Mouse (Mus musculus) bone marrow, adult 2 months (tissue): Measurements from ENCODE around the gene Mllt6. TPM values are rescaled to one million over a fixed set of nuclear protein-coding genes. Genes with fewer than 3 reads are reported as not detected.

Experiments used
- H3K27ac ChIP-seq: fragments of 200-500 bp; 2 replicates; pipeline ENCODE4 v1.5.1; 2012; ENCODE audit warnings: low read depth, mild to moderate bottlenecking, control low read depth, inconsistent platforms, low read length; ENCODE audit not compliant: control insufficient read depth, poor library complexity, insufficient read depth
- H3K4me1 ChIP-seq: fragments of 200-500 bp; 2 replicates; pipeline ENCODE4 v1.6.1; 2011; ENCODE audit warnings: low read length; ENCODE audit not compliant: control insufficient read depth, insufficient read depth
- H3K4me3 ChIP-seq: fragments of 200-500 bp; replicated peaks from 2 replicates; pipeline ENCODE3; 2011; ENCODE audit warnings: mild to moderate bottlenecking, low read depth, low read length, control low read depth; ENCODE audit not compliant: control insufficient read depth
- CTCF ChIP-seq: fragments of 200-500 bp; IDR thresholded peaks from 2 replicates; pipeline ENCODE4 v1.5.1; 2011; ENCODE audit warnings: low read length, control low read depth; ENCODE audit not compliant: control insufficient read depth, insufficient read depth
- POLR2A ChIP-seq: fragments of 200-500 bp; IDR thresholded peaks from 2 replicates; pipeline ENCODE4 v1.6.1; 2011; ENCODE audit warnings: low read depth, mild to moderate bottlenecking, control low read depth, low read length, borderline replicate concordance; ENCODE audit not compliant: control insufficient read depth
- WGBS: fragments of 180-500 bp; shearing (Covaris S2); methylation state at CpG from one replicate; pipeline ENCODE4 v1.1.7; 2018; 5-methylcytosine and 5-hydroxymethylcytosine counted together
- polyA plus RNA-seq: library from polyadenylated mRNA; stranded (reverse); fragments of >200 nt; gene quantifications from 2 replicates; pipeline ENCODE4 v1.2.4, GENCODE M21; 2011; ENCODE audit warnings: low replicate concordance; ENCODE audit not compliant: missing spikeins, insufficient read depth, insufficient read length

Mllt6 gene
- 13.0 and 23.7 TPM in 2 replicates for polyA plus RNA-seq

DNA sequence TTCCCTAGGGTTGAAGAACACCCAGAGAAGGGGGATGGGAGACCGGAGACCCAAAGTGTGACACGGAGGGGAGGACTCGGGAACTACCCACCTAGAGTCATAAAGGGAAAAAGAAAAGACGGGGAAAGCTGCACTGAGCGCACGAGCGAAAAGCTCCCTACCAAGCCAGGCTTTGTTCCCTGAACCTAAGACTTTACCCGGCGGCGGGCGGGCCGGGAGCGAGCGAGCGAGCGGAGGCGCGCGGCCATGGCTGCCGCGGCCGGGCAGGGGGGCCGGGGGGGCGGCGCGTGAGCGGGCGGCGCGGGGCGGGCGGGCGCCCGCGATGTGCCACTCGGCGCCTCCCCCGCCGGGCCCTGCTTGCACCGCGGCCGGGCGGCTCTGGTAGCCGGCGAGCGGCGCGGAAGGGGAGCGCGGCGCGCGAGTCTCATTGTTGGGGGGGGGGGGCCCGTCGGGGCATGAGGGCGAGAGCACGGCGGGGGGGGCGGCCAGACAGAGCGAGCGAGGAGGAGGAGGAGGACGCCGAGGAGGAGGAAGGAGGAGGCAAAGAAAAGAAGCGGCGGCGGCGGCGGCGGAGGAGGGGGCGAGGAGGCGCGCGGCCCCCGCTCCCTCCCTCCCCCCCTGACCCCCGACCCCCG, at the start of gene Mllt6:
Gene Mllt6, plus strand, starts transcription at position 522 of the 635 bp plus-strand sequence.
- Histone ChIP-seq H3K4me3 (peak within 1 kb of the TSS; percentile 68), H3K27ac (peak within 1 kb of the TSS; percentile 56), H3K4me1 (no peaks in the 10 kb centered on the region; the same call in 1 of the 2 replicates)
- 4% methylated on average over 55 of the region's 76 CpGs for WGBS
- TF ChIP-seq POLR2A, result no peak
- no peak for TF ChIP-seq CTCF

DNA sequence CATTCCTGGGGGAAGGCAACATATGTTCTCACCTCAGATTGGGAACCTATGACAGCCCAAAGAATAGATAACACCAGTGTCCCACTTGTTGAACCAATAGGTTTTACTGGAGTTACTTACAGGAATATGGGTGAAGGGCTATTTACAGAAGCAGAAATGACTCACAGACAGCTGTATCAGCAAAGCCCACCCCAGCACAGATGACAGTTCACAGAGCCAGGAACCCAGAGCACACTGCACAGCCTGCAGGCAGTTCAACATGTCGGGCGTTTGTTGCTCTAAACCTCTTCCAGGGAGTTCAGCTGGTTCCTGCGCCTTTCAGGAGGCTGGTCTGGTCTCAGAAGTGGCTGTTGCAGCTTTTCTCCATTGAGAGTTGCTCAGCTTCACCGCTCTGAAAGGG, 47.9 kb upstream of the Mllt6 start:
- Histone ChIP-seq H3K27ac (no peak overlapping the region), H3K4me3 (no peak overlapping the region), H3K4me1 (no peaks in the 10 kb centered on the region)
- 83% methylated on average over 4 of the region's 4 CpGs for WGBS
- no peak for TF ChIP-seq POLR2A
- TF ChIP-seq CTCF, result no peak

DNA sequence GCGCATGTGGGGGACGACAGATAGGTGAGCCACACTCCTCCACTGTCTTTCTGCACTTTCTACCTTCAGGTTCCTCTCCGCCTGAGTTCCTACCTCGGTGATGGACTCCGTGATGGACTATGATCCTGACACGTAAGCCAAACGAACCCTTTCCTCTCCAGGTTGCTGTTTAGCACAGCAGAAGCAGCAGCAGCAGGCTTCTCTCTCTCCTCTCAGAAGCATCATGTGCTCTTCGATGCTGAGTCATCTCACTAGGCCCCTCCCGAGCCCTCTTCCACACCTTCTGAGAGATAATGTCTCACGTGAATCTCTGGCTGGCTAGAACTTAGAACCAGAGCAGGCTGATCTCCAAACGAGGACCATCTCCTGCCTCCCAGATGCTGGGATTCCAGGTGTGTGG, 44.8 kb upstream of the Mllt6 start:
- TF ChIP-seq POLR2A (no peak), CTCF (no peak)
- Histone ChIP-seq H3K27ac (no peak overlapping the region), H3K4me1 (no peaks in the 10 kb centered on the region), H3K4me3 (no peak overlapping the region)
- 64% methylated on average over 11 of the region's 11 CpGs for WGBS

DNA sequence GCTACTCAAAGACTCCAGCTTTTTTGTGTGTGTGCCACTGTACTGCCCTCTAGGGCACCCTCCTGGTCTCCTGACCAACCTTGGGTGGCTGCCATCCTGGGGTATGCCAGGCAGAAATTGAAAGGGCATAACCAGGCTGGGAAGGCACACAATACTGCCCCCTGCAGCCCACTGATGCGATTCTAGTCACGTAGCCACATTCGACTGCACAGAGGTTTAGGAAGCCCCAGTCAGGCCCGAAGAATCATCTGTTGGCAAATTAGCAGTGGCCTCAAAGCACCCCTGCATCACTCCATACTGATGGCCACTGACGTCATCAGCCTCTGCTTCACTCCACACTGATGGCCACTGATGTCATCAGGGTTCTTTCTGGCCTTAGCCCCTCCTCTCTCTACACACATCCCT, 43.8 kb upstream of the Mllt6 start:
- Histone ChIP-seq H3K4me1 (no peaks in the 10 kb centered on the region), H3K4me3 (no peak overlapping the region), H3K27ac (no peak overlapping the region)
- TF ChIP-seq POLR2A (no peak), CTCF (peak; percentile 31; the same call in 1 of the 2 replicates)
- WGBS, result 45% methylated on average over 5 of the region's 5 CpGs

DNA sequence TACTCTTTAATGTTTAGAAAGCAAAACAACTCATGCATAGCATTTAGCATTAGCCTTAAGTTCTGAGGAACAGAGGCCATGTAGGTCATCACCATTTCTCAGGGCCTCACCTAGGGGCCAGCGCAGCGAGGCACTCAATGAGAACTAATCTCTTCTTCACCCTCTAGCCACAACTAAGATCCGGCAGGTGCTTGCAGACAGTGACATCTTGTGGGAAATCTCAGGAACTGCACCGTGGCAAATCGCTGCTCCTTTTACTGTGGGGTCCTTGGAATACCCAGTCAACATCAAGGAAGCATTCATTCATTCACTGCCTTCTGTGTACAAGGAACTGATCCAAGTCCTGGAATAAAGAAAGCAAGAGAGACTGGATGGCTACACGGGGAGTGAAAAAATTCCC, 40.8 kb upstream of the Mllt6 start:
- TF ChIP-seq CTCF (peak; percentile 82), POLR2A (no peak)
- H3K4me3 ChIP-seq, result no peak overlapping the region

DNA sequence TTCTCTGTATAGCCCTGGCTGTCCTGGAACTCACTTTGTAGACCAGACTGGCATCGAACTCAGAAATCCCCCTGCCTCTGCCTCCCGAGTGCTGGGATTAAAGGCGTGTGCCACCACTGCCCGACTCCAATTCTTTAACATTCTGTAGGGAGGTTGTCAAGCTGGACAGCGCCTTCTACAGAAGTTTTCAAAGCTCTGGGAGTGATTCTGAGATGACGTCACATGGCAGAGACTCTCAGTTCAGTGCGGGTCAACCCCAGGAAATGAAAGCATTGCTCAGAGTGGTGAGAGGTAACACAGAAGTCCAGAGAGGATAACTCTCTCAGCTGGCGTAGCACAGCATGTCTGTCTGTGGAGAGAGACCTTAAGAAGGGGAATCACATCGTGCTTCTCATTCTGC, 40.0 kb upstream of the Mllt6 start:
- WGBS, result 43% methylated on average over 9 of the region's 9 CpGs

More for the DNA sequence above, 40.8 kb upstream of the Mllt6 start:
- under 1% methylated on average over 6 of the region's 6 CpGs for WGBS
- Histone ChIP-seq H3K4me1 (no peaks in the 10 kb centered on the region), H3K27ac (no peak overlapping the region)

DNA sequence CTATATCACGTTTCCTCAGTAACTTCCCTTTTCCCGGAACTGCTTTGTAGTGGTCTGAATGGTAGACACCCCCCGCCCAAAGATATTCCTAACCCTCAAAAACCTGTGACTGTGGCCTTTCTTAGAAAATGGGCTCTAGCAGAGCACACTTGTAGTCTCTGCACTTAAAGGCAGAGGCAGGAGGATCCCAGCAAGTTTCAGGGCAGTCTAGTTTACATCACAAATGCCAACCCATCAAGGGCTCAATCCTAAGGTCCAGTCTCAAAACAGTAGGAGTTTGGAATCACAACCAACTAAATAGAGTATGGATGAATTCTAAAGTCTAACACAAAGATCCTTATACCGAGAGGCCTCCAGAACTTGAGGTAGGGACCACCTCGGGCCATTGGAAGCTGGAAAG, 37.7 kb upstream of the Mllt6 start:
- H3K4me3 ChIP-seq, result no peak overlapping the region
- no peak for TF ChIP-seq POLR2A
- no peak for TF ChIP-seq CTCF
- WGBS, result 35% methylated on average over 5 of the region's 5 CpGs
- no peak overlapping the region for H3K27ac ChIP-seq
- H3K4me1 ChIP-seq, result no peaks in the 10 kb centered on the region

More for the DNA sequence above, 40.0 kb upstream of the Mllt6 start:
- TF ChIP-seq CTCF (no peak), POLR2A (no peak)
- Histone ChIP-seq H3K4me3 (no peak overlapping the region), H3K4me1 (no peaks in the 10 kb centered on the region), H3K27ac (no peak overlapping the region)

DNA sequence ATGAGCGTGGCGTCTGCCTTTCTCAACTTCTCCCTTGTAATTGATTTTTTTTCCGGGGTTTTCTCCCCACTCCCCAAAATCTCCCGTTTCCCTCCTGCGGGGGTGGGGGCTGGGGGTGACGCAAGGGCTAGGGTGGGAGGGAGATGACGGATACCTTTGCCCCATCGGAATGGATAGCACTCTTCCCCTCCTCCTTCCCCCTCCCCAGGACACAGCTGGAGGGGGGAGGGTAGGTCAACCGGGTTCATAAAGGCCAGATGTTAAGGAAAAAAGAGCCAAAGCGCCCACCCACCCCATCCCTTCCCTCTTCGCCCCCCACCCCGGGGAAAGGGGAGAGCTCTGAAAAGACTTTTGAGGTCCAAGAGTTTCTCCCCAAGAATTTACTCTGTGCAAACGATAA, 36.8 kb upstream of the Mllt6 start:
- Histone ChIP-seq H3K4me1 (no peaks in the 10 kb centered on the region), H3K27ac (no peak overlapping the region), H3K4me3 (no peak overlapping the region)
- WGBS, result 43% methylated on average over 13 of the region's 13 CpGs
- TF ChIP-seq CTCF (no peak), POLR2A (no peak)

DNA sequence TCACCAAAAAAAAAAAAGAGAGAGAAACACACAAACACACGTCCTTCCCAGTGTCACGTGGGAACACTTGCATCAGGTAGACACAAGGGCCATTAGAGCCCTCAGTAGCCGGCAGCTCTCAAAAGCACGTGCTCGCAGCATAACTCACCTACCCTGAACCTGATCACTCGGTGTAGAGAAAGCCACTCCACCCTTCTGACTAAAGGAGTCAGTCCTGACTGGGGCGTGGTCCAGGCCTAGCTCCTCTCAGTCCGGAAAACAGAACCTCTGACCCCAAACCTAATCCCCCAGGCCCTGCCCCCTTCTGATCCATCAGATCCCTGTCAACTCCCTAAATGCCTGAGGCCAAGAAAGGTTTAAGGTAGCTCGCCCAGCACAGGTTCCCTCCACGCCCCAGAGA, 36.4 kb upstream of the Mllt6 start:
- TF ChIP-seq CTCF (no peak), POLR2A (no peak)
- no peak overlapping the region for H3K4me3 ChIP-seq
- 56% methylated on average over 10 of the region's 10 CpGs for WGBS
- no peak overlapping the region for H3K27ac ChIP-seq
- no peaks in the 10 kb centered on the region for H3K4me1 ChIP-seq
